Mouse (Mus musculus): ENCODE results near the gene Usf2. TPM values are rescaled to one million over a fixed set of nuclear protein-coding genes. Genes with fewer than 3 reads are reported as not detected.

Gene Usf2
- polyA plus RNA-seq, 1 experiment from 2014 or later = 21.7 TPM

- H3K27ac ChIP-seq (ENCODE audit: low read depth, low read length) = no peak overlapping the region
- no peaks in the 10 kb centered on the region for H3K9me3 ChIP-seq (ENCODE audit: control insufficient read depth, low read length)
- WGBS = 76% methylated on average over 6 of the region's 6 CpGs
- H3K9ac ChIP-seq (ENCODE audit: low read length) = no peak overlapping the region
- H3K27me3 ChIP-seq (ENCODE audit: control insufficient read depth, insufficient read depth, low read length) = no peaks in the 10 kb centered on the region
- H3K4me2 ChIP-seq = no peak overlapping the region
- no peak overlapping the region for H3K4me3 ChIP-seq (ENCODE audit: low read depth, low read length)
- ATAC-seq (ENCODE audit: low FRiP score) (no peak), DNase-seq (ENCODE audit: low spot score, missing footprints) (no peak)
- H3K4me1 ChIP-seq (ENCODE audit: control insufficient read depth, insufficient read depth, low read length) = 0 out of 2 replicates have a peak, but pooled peaks cover 5% of the 10 kb centered on the region
- no peaks in the 10 kb centered on the region for H3K36me3 ChIP-seq (ENCODE audit: control insufficient read depth, insufficient read depth, low read length)
Measured at GRCm38 (mm10) chr7:30909773-30910172, 46.8 kb downstream of the Usf2 start.

GRCm38 (mm10) chr7:30908992-30909431 is 47.6 kb downstream of the Usf2 start:
- H3K4me1 ChIP-seq (ENCODE audit: control insufficient read depth, insufficient read depth, low read length) = 0 out of 2 replicates have a peak, but pooled peaks cover 5% of the 10 kb centered on the region
- H3K27me3 ChIP-seq (ENCODE audit: control insufficient read depth, insufficient read depth, low read length) = no peaks in the 10 kb centered on the region
- peak; percentile 6 for ATAC-seq (ENCODE audit: low FRiP score)
- 27% methylated on average over 17 of the region's 17 CpGs for WGBS
- peak overlapping the region; percentile 23; the same call in 1 of the 2 replicates for H3K4me3 ChIP-seq (ENCODE audit: low read depth, low read length)
- DNase-seq (ENCODE audit: low spot score, missing footprints) = no peak
- no peaks in the 10 kb centered on the region for H3K36me3 ChIP-seq (ENCODE audit: control insufficient read depth, insufficient read depth, low read length)
- H3K4me2 ChIP-seq = peak overlapping the region; percentile 44
- H3K27ac ChIP-seq (ENCODE audit: low read depth, low read length) = no peak overlapping the region
- no peak overlapping the region for H3K9ac ChIP-seq (ENCODE audit: low read length)
- no peaks in the 10 kb centered on the region for H3K9me3 ChIP-seq (ENCODE audit: control insufficient read depth, low read length)

GRCm38 (mm10) chr7:30908277-30908991 is 48.2 kb downstream of the Usf2 start:
- DNase-seq (ENCODE audit: low spot score, missing footprints) (peak; percentile 90), ATAC-seq (ENCODE audit: low FRiP score) (peak; percentile 77)
- peak overlapping the region; percentile 10; the same call in 1 of the 2 replicates for H3K9ac ChIP-seq (ENCODE audit: low read length)
- no peaks in the 10 kb centered on the region for H3K36me3 ChIP-seq (ENCODE audit: control insufficient read depth, insufficient read depth, low read length)
- H3K27ac ChIP-seq (ENCODE audit: low read depth, low read length) = no peak overlapping the region
- 0 out of 2 replicates have a peak, but pooled peaks cover 5% of the 10 kb centered on the region for H3K4me1 ChIP-seq (ENCODE audit: control insufficient read depth, insufficient read depth, low read length)
- no peaks in the 10 kb centered on the region for H3K27me3 ChIP-seq (ENCODE audit: control insufficient read depth, insufficient read depth, low read length)
- H3K9me3 ChIP-seq (ENCODE audit: control insufficient read depth, low read length) = no peaks in the 10 kb centered on the region
- 2% methylated on average over 22 of the region's 26 CpGs for WGBS
- H3K4me2 ChIP-seq = peak overlapping the region; percentile 44
- H3K4me3 ChIP-seq (ENCODE audit: low read depth, low read length) = peak overlapping the region; percentile 23

GRCm38 (mm10) chr7:30904042-30904441 is 52.6 kb downstream of the Usf2 start:
- H3K27me3 ChIP-seq (ENCODE audit: control insufficient read depth, insufficient read depth, low read length) = no peaks in the 10 kb centered on the region
- no peaks in the 10 kb centered on the region for H3K9me3 ChIP-seq (ENCODE audit: control insufficient read depth, low read length)
- ATAC-seq (ENCODE audit: low FRiP score) (no peak), DNase-seq (ENCODE audit: low spot score, missing footprints) (no peak)
- H3K27ac ChIP-seq (ENCODE audit: low read depth, low read length) = no peak overlapping the region
- WGBS = 60% methylated on average over 4 of the region's 4 CpGs
- 0 out of 2 replicates have a peak, but pooled peaks cover 5% of the 10 kb centered on the region for H3K4me1 ChIP-seq (ENCODE audit: control insufficient read depth, insufficient read depth, low read length)
- no peak overlapping the region for H3K9ac ChIP-seq (ENCODE audit: low read length)
- no peak overlapping the region for H3K4me3 ChIP-seq (ENCODE audit: low read depth, low read length)
- H3K36me3 ChIP-seq (ENCODE audit: control insufficient read depth, insufficient read depth, low read length) = no peaks in the 10 kb centered on the region
- no peak overlapping the region for H3K4me2 ChIP-seq

Other genes with a start within 250 kb of the Usf2 start
- gene Atp4a, start 244.6 kb downstream of the Usf2 start, polyA plus RNA-seq (2014; fragmentation: Nextera tagmentation; extraction: Ambion mirVana) = 0.70 and 1.1 TPM in 2 replicates
- 140 and 153 TPM in 2 replicates for gene Tmem147, start 227.3 kb downstream of the Usf2 start, polyA plus RNA-seq (2014; fragmentation: Nextera tagmentation; extraction: Ambion mirVana)
- 0.19 and 0.48 TPM in 2 replicates for gene Gapdhs, start 213.1 kb downstream of the Usf2 start, polyA plus RNA-seq (2014; fragmentation: Nextera tagmentation; extraction: Ambion mirVana)
- 0.54 and 1.1 TPM in 2 replicates for gene Sbsn, start 205.3 kb downstream of the Usf2 start, polyA plus RNA-seq (2014; fragmentation: Nextera tagmentation; extraction: Ambion mirVana)
- not detected in 2 replicates for gene Dmkn, start 193.0 kb downstream of the Usf2 start, polyA plus RNA-seq (2014; fragmentation: Nextera tagmentation; extraction: Ambion mirVana)
- not detected in 2 replicates for gene Krtdap, start 168.9 kb downstream of the Usf2 start, polyA plus RNA-seq (2014; fragmentation: Nextera tagmentation; extraction: Ambion mirVana)
- gene Ffar2, start 133.0 kb downstream of the Usf2 start, polyA plus RNA-seq (2014; fragmentation: Nextera tagmentation; extraction: Ambion mirVana) = not detected in 2 replicates
- gene Ffar3, start 100.6 kb downstream of the Usf2 start, polyA plus RNA-seq (2014; fragmentation: Nextera tagmentation; extraction: Ambion mirVana) = not detected in 2 replicates
- gene Ffar1, start 95.2 kb downstream of the Usf2 start, polyA plus RNA-seq (2014; fragmentation: Nextera tagmentation; extraction: Ambion mirVana) = not detected in 2 replicates
- not detected in 2 replicates for gene Cd22, start 76.5 kb downstream of the Usf2 start, polyA plus RNA-seq (2014; fragmentation: Nextera tagmentation; extraction: Ambion mirVana)
- gene Mag, start 41.9 kb downstream of the Usf2 start, polyA plus RNA-seq (2014; fragmentation: Nextera tagmentation; extraction: Ambion mirVana) = 0.44 and 0.47 TPM in 2 replicates
- gene Hamp2, start 32.1 kb downstream of the Usf2 start, polyA plus RNA-seq (2014; fragmentation: Nextera tagmentation; extraction: Ambion mirVana) = not detected in 2 replicates
- 0.40 TPM in 1 of 2 replicates, not detected in the other for gene Hamp, start 12.8 kb downstream of the Usf2 start, polyA plus RNA-seq (2014; fragmentation: Nextera tagmentation; extraction: Ambion mirVana)
- gene Lsr, start 16.7 kb upstream of the Usf2 start, polyA plus RNA-seq (2014; fragmentation: Nextera tagmentation; extraction: Ambion mirVana) = 10.2 and 13.1 TPM in 2 replicates
- 0.25 and 0.62 TPM in 2 replicates for gene Fam187b, start 17.0 kb upstream of the Usf2 start, polyA plus RNA-seq (2014; fragmentation: Nextera tagmentation; extraction: Ambion mirVana)
- 11.3 and 12.6 TPM in 2 replicates for gene Fxyd5, start 85.7 kb upstream of the Usf2 start, polyA plus RNA-seq (2014; fragmentation: Nextera tagmentation; extraction: Ambion mirVana)
- gene Fxyd7, start 94.7 kb upstream of the Usf2 start, polyA plus RNA-seq (2014; fragmentation: Nextera tagmentation; extraction: Ambion mirVana) = 5.4 and 6.2 TPM in 2 replicates
- 4.8 and 5.4 TPM in 2 replicates for gene Fxyd1, start 100.4 kb upstream of the Usf2 start, polyA plus RNA-seq (2014; fragmentation: Nextera tagmentation; extraction: Ambion mirVana)
- 0.58 and 0.85 TPM in 2 replicates for gene Lgi4, start 102.5 kb upstream of the Usf2 start, polyA plus RNA-seq (2014; fragmentation: Nextera tagmentation; extraction: Ambion mirVana)
- 1.8 and 2.3 TPM in 2 replicates for gene Fxyd3, start 119.9 kb upstream of the Usf2 start, polyA plus RNA-seq (2014; fragmentation: Nextera tagmentation; extraction: Ambion mirVana)
- gene Hpn, start 158.5 kb upstream of the Usf2 start, polyA plus RNA-seq (2014; fragmentation: Nextera tagmentation; extraction: Ambion mirVana) = 0.44 and 1.2 TPM in 2 replicates
- 0.52 and 1.1 TPM in 2 replicates for gene Scn1b, start 170.2 kb upstream of the Usf2 start, polyA plus RNA-seq (2014; fragmentation: Nextera tagmentation; extraction: Ambion mirVana)
- 104 and 109 TPM in 2 replicates for gene Gramd1a, start 199.1 kb upstream of the Usf2 start, polyA plus RNA-seq (2014; fragmentation: Nextera tagmentation; extraction: Ambion mirVana)

Data from midbrain, embryonic 11.5 days (tissue).